Mouse (Mus musculus) CD4-positive, CD25-positive, alpha-beta regulatory T cell (primary cell): ENCODE results near the gene Actl9. TPM values are rescaled to one million over a fixed set of nuclear protein-coding genes. Genes with fewer than 3 reads are reported as not detected.

Experiments used
- polyA plus RNA-seq: library from polyadenylated mRNA; unstranded; fragments of 100-300 nt; shearing (Covaris generic); gene quantifications from one replicate; pipeline ENCODE4 v1.2.1, GENCODE M21; 2017

The Actl9 gene
- polyA plus RNA-seq = not detected

DNA sequence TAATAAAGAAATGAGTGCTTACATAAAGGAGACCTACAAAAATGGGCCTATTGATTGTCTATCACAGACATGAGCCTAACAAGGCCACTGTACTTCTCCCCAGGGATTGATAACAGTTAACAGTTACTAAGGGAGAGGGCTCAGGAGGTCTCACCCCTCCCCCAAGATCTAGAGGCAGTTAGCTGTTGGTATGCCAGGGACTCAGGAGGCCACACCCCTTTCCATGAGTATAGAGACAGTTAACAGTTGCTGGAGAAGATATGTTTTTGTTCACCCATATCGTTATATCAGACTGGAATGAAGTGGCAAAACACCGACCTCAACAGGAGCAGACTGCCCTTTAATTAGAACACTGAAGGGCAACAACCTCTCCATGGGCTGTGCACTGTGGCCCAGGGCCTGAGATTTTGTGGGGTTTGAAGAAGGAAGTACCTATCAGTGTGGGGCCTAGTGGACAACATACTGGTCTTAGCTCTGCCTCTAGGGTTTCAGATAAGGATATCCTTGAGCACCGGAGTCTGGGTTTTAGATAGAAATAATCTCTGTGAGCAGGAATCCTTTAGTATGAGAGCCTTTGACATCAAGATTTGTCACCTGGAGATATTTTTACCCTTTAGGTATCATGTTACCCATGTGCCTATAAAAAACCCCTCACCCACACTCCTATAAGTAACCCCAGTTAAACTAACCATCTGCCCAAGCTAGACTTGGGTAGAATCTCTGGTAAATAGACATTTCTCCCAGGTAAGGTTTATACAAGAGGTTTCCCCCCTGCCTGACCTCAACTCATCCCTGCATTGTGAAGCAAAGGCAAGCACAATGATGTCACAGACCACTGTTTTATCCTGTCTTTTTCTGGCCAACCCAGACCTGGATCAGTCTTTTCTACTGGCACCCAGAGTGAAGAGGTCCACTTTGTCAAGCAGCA is at the start of gene Actl9:
TSS of gene Actl9 (plus strand) at position 878 of the 928 bp plus-strand sequence.

GRCm38 (mm10) chr17:33394182-33395034 is 38.3 kb upstream of the Actl9 start, which contains the start of gene Zfp101:
Gene Zfp101, minus strand, starts transcription at chr17:33394641.

Other genes with a start within 250 kb of the Actl9 start
- gene Olfr239, start 241.6 kb upstream of the Actl9 start, polyA plus RNA-seq = not detected
- gene Olfr1564, start 211.2 kb upstream of the Actl9 start, polyA plus RNA-seq = not detected
- gene Zfp955a, start 177.8 kb upstream of the Actl9 start, polyA plus RNA-seq = 18.7 TPM
- gene Olfr63, start 168.2 kb upstream of the Actl9 start, polyA plus RNA-seq = 0.02 TPM
- 12.1 TPM for gene Zfp955b, start 143.4 kb upstream of the Actl9 start, polyA plus RNA-seq
- gene Zfp81, start 74.0 kb upstream of the Actl9 start, polyA plus RNA-seq = 13.0 TPM
- 6.1 TPM for gene Zfp101, start 38.3 kb upstream of the Actl9 start, polyA plus RNA-seq
- gene Adamts10, start 91.3 kb downstream of the Actl9 start, polyA plus RNA-seq = 111 TPM
- gene Myo1f, start 122.8 kb downstream of the Actl9 start, polyA plus RNA-seq = 34.4 TPM
- 74.9 TPM for gene Zfp414, start 196.2 kb downstream of the Actl9 start, polyA plus RNA-seq
- 2.2 TPM for gene Pram1, start 205.2 kb downstream of the Actl9 start, polyA plus RNA-seq